Mouse (Mus musculus) leukemia stem cell, adult 10-12 weeks (primary cell): ENCODE results near the gene Brinp3. TPM values are rescaled to one million over a fixed set of nuclear protein-coding genes. Genes with fewer than 3 reads are reported as not detected.

ENCODE experiments used
- polyA plus RNA-seq: library from polyadenylated mRNA; stranded (reverse); fragments of >175 nt; gene quantifications from 2 replicates; pipeline ENCODE4 v1.2.3, GENCODE M21; 2012; ENCODE audit warnings: low replicate concordance

The Brinp3 gene
- polyA plus RNA-seq, result not detected in 2 replicates

DNA sequence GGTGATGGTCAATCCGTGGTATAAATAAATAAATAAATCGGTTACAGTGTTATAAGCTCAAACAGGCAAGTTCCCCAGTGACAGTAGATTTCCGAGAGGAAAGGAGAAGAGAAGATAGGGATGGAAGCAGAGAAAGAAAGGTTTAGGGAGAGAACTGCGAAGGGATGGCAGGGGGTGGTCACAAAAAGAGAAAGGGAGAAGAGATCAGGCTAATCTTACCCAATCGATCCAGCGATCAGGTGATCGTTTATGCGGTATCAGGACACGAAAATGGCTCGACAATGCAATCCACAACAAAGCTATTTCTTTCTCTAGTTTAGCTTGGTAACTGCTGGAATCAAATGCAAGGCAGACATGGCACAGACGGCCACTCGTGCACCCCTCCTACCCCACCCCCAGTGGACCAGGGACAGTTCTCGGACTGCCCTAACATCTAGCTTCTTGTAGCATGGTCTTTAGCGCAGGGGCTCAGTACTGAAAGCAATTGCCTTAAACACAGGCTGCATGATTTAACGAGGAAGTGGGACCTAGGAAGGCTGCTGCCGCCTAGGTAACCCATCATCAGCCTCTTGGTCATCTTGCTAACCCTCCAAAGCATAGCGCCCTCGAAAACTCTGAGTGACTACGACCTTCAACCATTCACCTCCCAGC lies at the start of gene Brinp3:
Gene Brinp3, plus strand, starts transcription at position 80 of the 651 bp plus-strand sequence.

